Mouse (Mus musculus) forebrain, embryonic 16.5 days (tissue): ENCODE measurements around the gene Rfpl4. TPM values are rescaled to one million over a fixed set of nuclear protein-coding genes. Genes with fewer than 3 reads are reported as not detected.
"Not testable (repeated sequence)": the region's sequence is repeated elsewhere in the genome, so short reads cannot be mapped to it uniquely, and the experiment has no call there.

Experiments
- ATAC-seq: fragments of 200-750 bp; cut with Nextera tagmentation; 2 replicates; pipeline ENCODE4 v1.8.0; 2017; ENCODE audit warnings: mild to moderate bottlenecking, moderate library complexity
- H3K27ac ChIP-seq: fragments of 300-500 bp; sonication (generic); 2 replicates; pipeline ENCODE4 v1.5.1; 2014; ENCODE audit warnings: low read length, control low read depth
- H3K27me3 ChIP-seq: fragments of 300-500 bp; sonication (generic); replicated peaks from 2 replicates; pipeline ENCODE4 v1.6.1; 2014; ENCODE audit warnings: low read length; ENCODE audit not compliant: control insufficient read depth, insufficient read depth
- H3K36me3 ChIP-seq: fragments of 300-500 bp; sonication (generic); 2 replicates; pipeline ENCODE4 v1.6.1; 2014; ENCODE audit not compliant: control insufficient read depth, insufficient read depth
- H3K4me1 ChIP-seq: fragments of 300-500 bp; sonication (generic); replicated peaks from 2 replicates; pipeline ENCODE4 v1.6.1; 2014; ENCODE audit warnings: low read length; ENCODE audit not compliant: control insufficient read depth, insufficient read depth
- H3K4me2 ChIP-seq: fragments of 300-500 bp; sonication (generic); 2 replicates; pipeline ENCODE4 v1.6.1; 2014; ENCODE audit warnings: mild to moderate bottlenecking, low read length, control low read depth
- H3K4me3 ChIP-seq: fragments of 300-500 bp; sonication (generic); replicated peaks from 2 replicates; pipeline ENCODE4 v1.5.1; 2014; ENCODE audit warnings: mild to moderate bottlenecking, low read length, control low read depth
- H3K9ac ChIP-seq: fragments of 300-500 bp; sonication (generic); replicated peaks from 2 replicates; pipeline ENCODE4 v1.6.1; 2014; ENCODE audit warnings: low read depth, low read length, control low read depth
- H3K9me3 ChIP-seq: fragments of 300-500 bp; sonication (generic); 2 replicates; pipeline ENCODE4 v1.6.1; 2016; ENCODE audit warnings: low read length; ENCODE audit not compliant: control insufficient read depth
- WGBS: fragments of 180-500 bp; shearing (Covaris S2); extraction: QIAGEN DNeasy Blood & Tissue Kit; methylation state at CpG from one replicate; pipeline ENCODE4 v1.1.7; 2014; 5-methylcytosine and 5-hydroxymethylcytosine counted together
- polyA plus RNA-seq: library from polyadenylated mRNA; unstranded; fragments of >200 nt; fragmentation: Nextera tagmentation; extraction: Ambion mirVana; gene quantifications from 2 replicates; pipeline ENCODE4 v1.2.1, GENCODE M21; 2015

Gene Rfpl4
- 0.14 TPM in 1 of 2 replicates, not detected in the other for polyA plus RNA-seq

DNA sequence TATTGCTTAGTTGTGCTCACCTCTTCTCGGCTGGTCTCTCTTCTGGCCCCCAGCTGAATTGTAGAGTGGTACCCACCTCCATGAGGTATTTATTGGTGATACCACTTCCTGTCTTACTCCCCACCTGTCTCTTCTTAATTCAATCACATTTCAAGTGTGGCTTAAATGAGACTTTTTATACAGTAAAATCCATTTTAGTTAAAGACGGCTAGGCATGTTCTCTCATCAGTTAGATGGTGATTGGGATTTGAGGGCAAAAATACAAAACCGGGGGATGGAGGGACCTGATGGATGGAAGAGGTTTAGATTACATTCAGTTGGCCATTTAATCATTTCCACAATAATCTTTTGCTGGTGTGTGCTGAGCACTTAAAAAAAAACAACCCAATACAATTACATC, at the start of gene Rfpl4:
Gene Rfpl4, minus strand, starts transcription at position 101 of the 400 bp plus-strand sequence.
- H3K4me1 ChIP-seq = no peaks in the 10 kb centered on the region
- H3K36me3 ChIP-seq = no peaks in the 10 kb centered on the region
- H3K9ac ChIP-seq = no peak within 1 kb of the TSS
- no peak within 1 kb of the TSS for H3K4me2 ChIP-seq
- H3K27ac ChIP-seq = no peak within 1 kb of the TSS
- no peaks in the 10 kb centered on the region for H3K9me3 ChIP-seq
- no peak within 1 kb of the TSS for H3K4me3 ChIP-seq
- no peaks in the 10 kb centered on the region for H3K27me3 ChIP-seq
- WGBS = 87% methylated on average over 3 of the region's 3 CpGs
- no peak for ATAC-seq

GRCm38 (mm10) chr7:5149570-5149969, 32.8 kb upstream of the Rfpl4 start, which contains the start of gene Vmn1r55:
Gene Vmn1r55, minus strand, starts transcription at chr7:5149670.
- H3K9ac ChIP-seq, H3K9me3 ChIP-seq, H3K36me3 ChIP-seq, H3K4me1 ChIP-seq, ATAC-seq, H3K4me3 ChIP-seq, H3K27me3 ChIP-seq, H3K4me2 ChIP-seq, H3K27ac ChIP-seq: not testable (repeated sequence)

DNA sequence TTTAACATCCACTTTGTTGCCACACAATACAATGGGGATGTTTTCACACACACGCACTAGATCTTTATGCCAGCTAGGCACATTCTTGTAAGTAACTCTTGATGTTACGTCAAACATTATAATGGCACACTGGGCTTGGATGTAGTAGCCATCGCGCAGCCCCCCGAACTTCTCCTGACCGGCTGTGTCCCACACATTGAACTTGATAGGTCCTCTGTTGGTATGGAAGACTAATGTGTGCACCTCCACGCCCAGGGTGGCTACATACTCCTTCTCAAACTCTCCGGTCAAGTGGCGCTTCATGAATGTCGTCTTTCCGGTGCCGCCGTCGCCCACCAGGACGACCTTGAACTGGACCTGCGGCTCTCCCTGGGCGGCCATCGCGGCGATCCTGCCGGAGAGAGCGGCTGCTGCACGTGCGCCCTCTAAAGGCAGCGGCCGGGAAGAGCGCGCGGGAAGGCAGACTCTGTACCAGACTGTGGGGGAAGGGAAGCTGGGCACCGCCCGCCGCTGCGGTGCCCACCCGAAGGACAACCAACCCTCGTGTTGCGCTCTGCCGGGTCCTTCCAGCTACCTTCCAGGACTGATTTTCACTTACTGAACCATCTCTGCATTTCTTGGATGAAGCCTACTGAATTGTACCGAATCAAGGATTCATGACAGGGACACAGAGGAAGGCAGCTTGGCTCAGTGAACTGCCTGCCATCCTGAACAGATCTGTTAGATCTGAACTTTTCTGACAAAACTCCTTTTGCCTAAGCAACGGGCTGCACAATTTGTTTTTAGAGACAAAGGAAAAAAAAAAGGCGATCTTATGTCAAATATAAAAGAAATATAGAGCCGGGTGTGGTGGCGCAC, 9.0 kb upstream of the Rfpl4 start, which contains the start of gene Rasl2-9:
Gene Rasl2-9, minus strand, starts transcription at position 402 of the 858 bp plus-strand sequence.
- Histone ChIP-seq H3K4me2 (peak within 1 kb of the TSS; percentile 68), H3K9me3 (no peaks in the 10 kb centered on the region), H3K4me3 (peak within 1 kb of the TSS; percentile 44), H3K36me3 (no peaks in the 10 kb centered on the region), H3K27me3 (no peaks in the 10 kb centered on the region), H3K9ac (peak within 1 kb of the TSS; percentile 59), H3K4me1 (0 out of 2 replicates have a peak, but pooled peaks cover 3% of the 10 kb centered on the region), H3K27ac (no peak within 1 kb of the TSS)
- peak; percentile 85 for ATAC-seq
- WGBS = 17% methylated on average over 42 of the region's 42 CpGs

- 88% methylated on average over 8 of the region's 8 CpGs for WGBS
- H3K9me3 ChIP-seq = no peaks in the 10 kb centered on the region
- no peak overlapping the region for H3K4me3 ChIP-seq
- ATAC-seq = no peak
- H3K4me2 ChIP-seq = no peak overlapping the region
- H3K9ac ChIP-seq = no peak overlapping the region
- no peaks in the 10 kb centered on the region for H3K36me3 ChIP-seq
- H3K27me3 ChIP-seq = no peaks in the 10 kb centered on the region
- H3K4me1 ChIP-seq = 0 out of 2 replicates have a peak, but pooled peaks cover 3% of the 10 kb centered on the region
- H3K27ac ChIP-seq = no peak overlapping the region
These were observed 8.3 kb upstream of the Rfpl4 start for GRCm38 (mm10) chr7:5125078-5125477.

- peaks cover 3% of the 10 kb centered on the region; the same call in 1 of the 2 replicates for H3K9me3 ChIP-seq
- no peak overlapping the region for H3K4me2 ChIP-seq
- no peak overlapping the region for H3K27ac ChIP-seq
- H3K9ac ChIP-seq = no peak overlapping the region
- 45% methylated on average over 3 of the region's 3 CpGs for WGBS
- ATAC-seq = no peak
- no peak overlapping the region for H3K4me3 ChIP-seq
- no peaks in the 10 kb centered on the region for H3K27me3 ChIP-seq
- no peaks in the 10 kb centered on the region for H3K36me3 ChIP-seq
- no peaks in the 10 kb centered on the region for H3K4me1 ChIP-seq
These were observed 4.0 kb downstream of the Rfpl4 start for GRCm38 (mm10) chr7:5112701-5113100.

GRCm38 (mm10) chr7:5109301-5109700, 7.4 kb downstream of the Rfpl4 start:
- WGBS = 86% methylated on average over 8 of the region's 8 CpGs
- no peak for ATAC-seq
- Histone ChIP-seq H3K4me2 (no peak overlapping the region), H3K9me3 (peaks cover 3% of the 10 kb centered on the region; the same call in 1 of the 2 replicates), H3K27me3 (no peaks in the 10 kb centered on the region), H3K4me1 (no peaks in the 10 kb centered on the region), H3K4me3 (no peak overlapping the region), H3K36me3 (no peaks in the 10 kb centered on the region), H3K9ac (no peak overlapping the region), H3K27ac (no peak overlapping the region)

DNA sequence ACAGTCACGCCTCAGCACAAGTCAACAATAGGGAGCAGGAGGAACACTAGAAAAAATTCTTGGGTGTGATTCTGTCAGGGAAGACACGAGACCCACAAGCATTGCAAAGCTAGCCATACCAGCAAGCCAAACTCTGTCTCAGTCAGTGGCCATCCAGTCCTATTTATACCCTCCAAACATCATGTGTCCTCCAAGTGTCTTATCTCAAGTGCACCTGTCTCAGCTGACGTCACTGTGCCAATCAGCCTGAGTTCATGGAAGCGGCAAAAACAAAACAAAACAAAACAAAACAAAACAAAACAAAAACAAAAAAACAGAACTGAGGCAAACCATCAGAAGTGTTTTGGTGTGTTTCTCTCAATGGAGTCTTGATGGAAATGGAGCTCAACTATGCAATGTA, 8.5 kb downstream of the Rfpl4 start:
- H3K36me3 ChIP-seq = no peaks in the 10 kb centered on the region
- H3K4me3 ChIP-seq = no peak overlapping the region
- no peaks in the 10 kb centered on the region for H3K4me1 ChIP-seq
- H3K27me3 ChIP-seq = no peaks in the 10 kb centered on the region
- 85% methylated on average over 4 of the region's 4 CpGs for whole genome bisulfite sequencing
- H3K27ac ChIP-seq = no peak overlapping the region
- no peak overlapping the region for H3K9ac ChIP-seq
- H3K4me2 ChIP-seq = no peak overlapping the region
- ATAC-seq = no peak
- H3K9me3 ChIP-seq = peaks cover 3% of the 10 kb centered on the region; the same call in 1 of the 2 replicates

GRCm38 (mm10) chr7:5102564-5102963, 14.2 kb downstream of the Rfpl4 start:
- Histone ChIP-seq H3K9ac (no peak overlapping the region), H3K27me3 (no peaks in the 10 kb centered on the region), H3K4me2 (no peak overlapping the region), H3K4me3 (no peak overlapping the region), H3K9me3 (no peaks in the 10 kb centered on the region), H3K4me1 (no peaks in the 10 kb centered on the region), H3K36me3 (peaks cover 11% of the 10 kb centered on the region; the same call in 1 of the 2 replicates), H3K27ac (no peak overlapping the region)
- 81% methylated on average over 2 of the region's 2 CpGs for WGBS
- no peak for ATAC-seq

DNA sequence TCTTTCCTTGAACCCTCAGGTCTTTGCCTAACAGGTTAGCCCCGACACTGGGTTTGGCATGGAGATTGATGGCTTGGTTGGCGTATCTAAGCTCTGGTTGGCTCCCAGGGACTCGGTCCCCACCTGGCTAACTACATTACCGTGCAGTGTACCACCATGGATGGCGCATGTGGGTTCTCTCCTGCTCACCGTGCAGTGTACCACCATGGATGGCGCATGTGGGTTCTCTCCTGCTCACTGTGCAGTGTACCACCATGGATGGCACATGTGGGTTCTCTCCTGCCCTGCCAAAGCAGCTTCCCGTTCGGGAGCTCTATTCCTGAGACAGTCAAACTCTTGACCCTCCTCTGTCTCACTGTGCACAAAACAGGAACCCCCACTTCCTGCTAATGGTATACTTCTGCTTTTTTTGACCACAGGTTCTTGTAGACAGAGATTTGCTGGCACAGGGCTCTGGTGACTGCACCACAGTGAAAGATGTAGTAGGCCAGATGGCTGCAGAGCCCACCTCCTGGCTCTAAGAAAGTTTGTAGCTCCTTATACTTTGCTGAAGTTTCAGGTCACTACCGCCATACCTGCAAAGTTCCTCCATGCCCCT, 15.6 kb downstream of the Rfpl4 start:
- H3K27ac ChIP-seq = no peak overlapping the region
- 94% methylated on average over 10 of the region's 10 CpGs for WGBS
- H3K4me2 ChIP-seq = no peak overlapping the region
- H3K36me3 ChIP-seq = peaks cover 14% of the 10 kb centered on the region; the same call in 1 of the 2 replicates
- no peaks in the 10 kb centered on the region for H3K4me1 ChIP-seq
- no peaks in the 10 kb centered on the region for H3K9me3 ChIP-seq
- ATAC-seq = no peak
- no peak overlapping the region for H3K9ac ChIP-seq
- H3K27me3 ChIP-seq = no peaks in the 10 kb centered on the region
- H3K4me3 ChIP-seq = no peak overlapping the region
